11 mouse cellular contexts compared by ENCODE assay signal in the genomic region with DNA sequence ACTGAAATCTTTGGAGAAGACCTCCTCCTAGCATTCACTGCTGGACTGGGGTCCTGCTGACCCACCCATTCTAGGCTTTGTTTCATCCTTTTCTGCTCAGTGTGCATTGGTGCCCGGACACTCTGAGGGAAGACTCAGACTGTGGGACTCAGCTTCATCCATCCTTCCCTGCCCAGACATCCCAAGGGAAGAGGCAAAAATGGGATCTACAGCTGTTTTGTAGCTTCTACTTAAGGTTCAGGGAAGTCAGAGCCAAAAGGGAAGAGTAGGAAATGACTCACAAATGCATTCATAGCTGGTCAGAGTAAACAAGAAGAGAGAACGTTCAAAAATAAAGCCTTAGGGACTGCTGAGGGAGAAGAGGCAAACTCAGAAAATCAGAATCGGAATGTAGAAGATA. TPM values are rescaled to one million over a fixed set of nuclear protein-coding genes. Genes with fewer than 3 reads are reported as not detected.
"Had no signal": no experiment of that assay in that cellular context is flagged by ENCODE, and none has a peak within 500 bp of the region (broad histone marks: within the 10 kb centered on the region; RNA-seq: fewer than 3 reads in every experiment).

No protein-coding gene starts in this region.

- DNase-seq: kidney, postnatal 36 days; layer of hippocampus, adult 9-11 months; layer of hippocampus, postnatal 36 days; liver; liver, embryonic 13.5 days; liver, postnatal 0 days; lung, postnatal 14 days; retina, postnatal 1 day; right cerebral cortex, postnatal 4 days; thymus, postnatal 36 days had no signal

RNA-seq across cellular contexts. Expression of a gene that starts 40.3 kb away (rescaled TPM):
- total RNA-seq: monocyte, adult 5-6 weeks had no signal
